Mouse (Mus musculus) olfactory bulb, adult 2 months (tissue): ENCODE data around the gene Ghr.

ENCODE experiments used
- CTCF ChIP-seq: fragments of 200-500 bp; IDR thresholded peaks from 2 replicates; pipeline ENCODE4 v1.5.1; 2012; ENCODE audit warnings: low read depth, mild to moderate bottlenecking, low read length, moderate library complexity; ENCODE audit not compliant: insufficient read depth
- POLR2A ChIP-seq: fragments of 200-500 bp; IDR thresholded peaks from 2 replicates; pipeline ENCODE4 v1.6.1; 2012; ENCODE audit warnings: mild to moderate bottlenecking, low read depth, low read length, moderate library complexity; ENCODE audit not compliant: insufficient read depth

- TF ChIP-seq POLR2A (no peak), CTCF (no peak)
These were observed 94.7 kb downstream of the Ghr start for GRCm38 (mm10) chr15:3488601-3489000.
